Mouse (Mus musculus) heart, embryonic 15.5 days (tissue): ENCODE measurements around the gene Tmc8. TPM values are rescaled to one million over a fixed set of nuclear protein-coding genes. Genes with fewer than 3 reads are reported as not detected.

Source experiments
- ATAC-seq: fragments of 200-750 bp; cut with Nextera tagmentation; replicated peaks from 2 replicates; pipeline ENCODE4 v1.8.0; 2017; ENCODE audit warnings: low read depth, moderate TSS enrichment; ENCODE audit not compliant: insufficient number of reproducible peaks, insufficient read depth, low FRiP score
- H3K27ac ChIP-seq: fragments of 300-500 bp; sonication (generic); 2 replicates; pipeline ENCODE4 v1.5.1; 2015; ENCODE audit warnings: mild to moderate bottlenecking, inconsistent platforms
- H3K27me3 ChIP-seq: fragments of 300-500 bp; sonication (generic); 2 replicates; pipeline ENCODE4 v1.6.1; 2015; ENCODE audit warnings: inconsistent platforms
- H3K36me3 ChIP-seq: fragments of 300-500 bp; sonication (generic); 2 replicates; pipeline ENCODE4 v1.6.1; 2015; ENCODE audit warnings: mild to moderate bottlenecking, inconsistent platforms
- H3K4me1 ChIP-seq: fragments of 300-500 bp; sonication (generic); replicated peaks from 2 replicates; pipeline ENCODE4 v1.6.1; 2015; ENCODE audit warnings: inconsistent platforms
- H3K4me2 ChIP-seq: fragments of 300-500 bp; sonication (generic); 2 replicates; pipeline ENCODE4 v1.6.1; 2015; ENCODE audit warnings: inconsistent platforms, mild to moderate bottlenecking, moderate library complexity
- H3K4me3 ChIP-seq: fragments of 300-500 bp; sonication (generic); 2 replicates; pipeline ENCODE4 v1.5.1; 2015; ENCODE audit warnings: mild to moderate bottlenecking, inconsistent platforms
- H3K9ac ChIP-seq: fragments of 300-500 bp; sonication (generic); 2 replicates; pipeline ENCODE4 v1.6.1; 2015; ENCODE audit warnings: mild to moderate bottlenecking, inconsistent platforms
- H3K9me3 ChIP-seq: fragments of 300-500 bp; sonication (generic); replicated peaks from 2 replicates; pipeline ENCODE4 v1.6.1; 2016; ENCODE audit warnings: inconsistent platforms
- WGBS: fragments of 180-500 bp; shearing (Covaris S2); methylation state at CpG from one replicate; pipeline ENCODE4 v1.1.7; 2015; ENCODE audit warnings: mixed read lengths; 5-methylcytosine and 5-hydroxymethylcytosine counted together
- polyA plus RNA-seq: library from polyadenylated mRNA; unstranded; fragments of >200 nt; fragmentation: Nextera tagmentation; extraction: Ambion mirVana; gene quantifications from 2 replicates; pipeline ENCODE4 v1.2.1, GENCODE M21; 2015

Tmc8 gene
- polyA plus RNA-seq, 1 experiment from 2014 or later, result 2.7 TPM

GRCm38 (mm10) chr11:117774925-117775324 is 7.0 kb upstream of the Tmc8 start:
- Histone ChIP-seq H3K4me3 (no peak overlapping the region), H3K4me1 (peaks cover 25% of the 10 kb centered on the region), H3K36me3 (peaks cover 37% of the 10 kb centered on the region), H3K9me3 (no peaks in the 10 kb centered on the region), H3K27me3 (no peaks in the 10 kb centered on the region), H3K4me2 (no peak overlapping the region), H3K9ac (no peak overlapping the region), H3K27ac (no peak overlapping the region)
- WGBS, result 90% methylated on average over 10 of the region's 10 CpGs
- ATAC-seq, result no peak

DNA sequence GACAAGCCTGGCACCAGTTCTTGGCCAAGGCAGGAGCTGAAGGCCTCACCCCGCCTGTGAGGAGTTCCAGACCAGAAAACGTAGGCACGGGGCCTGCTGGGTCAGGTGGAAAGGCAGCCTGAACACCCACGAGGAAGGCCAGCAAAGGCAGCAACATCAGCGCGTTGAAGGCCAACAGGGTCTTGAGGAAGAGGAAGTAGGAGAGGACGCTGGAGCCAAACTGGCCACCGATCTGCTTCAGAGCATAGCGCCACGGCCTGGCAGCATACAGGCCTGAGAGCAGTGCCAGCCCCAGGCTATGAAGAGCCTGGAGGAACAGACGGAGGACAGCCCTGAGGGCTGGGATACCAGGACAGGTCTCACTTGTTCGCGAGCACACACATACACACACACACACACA is 6.3 kb upstream of the Tmc8 start:
- ATAC-seq, result no peak
- H3K4me3 ChIP-seq, result no peak overlapping the region
- no peaks in the 10 kb centered on the region for H3K27me3 ChIP-seq
- no peak overlapping the region for H3K9ac ChIP-seq
- no peak overlapping the region for H3K4me2 ChIP-seq
- no peaks in the 10 kb centered on the region for H3K9me3 ChIP-seq
- WGBS, result 91% methylated on average over 13 of the region's 13 CpGs
- H3K4me1 ChIP-seq, result peaks cover 32% of the 10 kb centered on the region
- H3K36me3 ChIP-seq, result peaks cover 37% of the 10 kb centered on the region
- no peak overlapping the region for H3K27ac ChIP-seq

DNA sequence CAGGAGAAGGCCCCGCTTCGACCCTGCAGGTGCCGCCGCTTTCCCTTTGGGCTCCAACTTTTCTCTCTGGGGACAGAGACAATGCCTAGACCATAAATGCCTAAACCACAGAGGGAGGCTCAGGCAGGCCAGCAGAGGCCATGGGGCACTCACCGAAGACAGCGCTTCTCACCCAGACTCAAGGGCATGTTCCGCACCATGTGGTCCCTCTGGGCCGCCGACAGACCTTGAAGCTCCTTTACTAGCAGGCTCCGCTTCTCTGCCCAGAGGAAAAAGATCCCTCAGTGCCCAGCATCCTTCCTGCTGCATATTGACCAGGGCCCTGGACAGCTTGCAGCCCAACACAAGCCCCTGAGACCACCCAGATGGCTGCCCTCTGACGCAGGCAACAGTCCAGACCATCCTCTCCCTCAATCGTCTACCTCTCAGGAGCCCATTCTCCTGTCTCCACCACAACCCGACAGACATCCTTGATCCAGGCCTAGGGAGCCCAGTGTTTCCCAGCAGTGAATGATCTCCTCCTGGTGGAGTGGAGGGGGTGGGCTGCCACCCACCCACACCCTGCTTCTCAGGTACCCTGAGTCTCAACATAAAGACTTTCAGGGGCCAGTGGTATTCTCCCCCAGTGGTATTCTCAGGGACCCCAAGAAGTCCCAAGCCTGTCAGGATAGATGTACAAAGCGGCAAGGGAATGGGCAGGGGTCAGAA is 5.6 kb upstream of the Tmc8 start:
- no peaks in the 10 kb centered on the region for H3K9me3 ChIP-seq
- H3K4me2 ChIP-seq, result no peak overlapping the region
- H3K4me1 ChIP-seq, result peaks cover 39% of the 10 kb centered on the region
- no peak for ATAC-seq
- H3K27me3 ChIP-seq, result no peaks in the 10 kb centered on the region
- WGBS, result 90% methylated on average over 14 of the region's 14 CpGs
- H3K36me3 ChIP-seq, result peaks cover 37% of the 10 kb centered on the region
- H3K27ac ChIP-seq, result no peak overlapping the region
- no peak overlapping the region for H3K4me3 ChIP-seq
- H3K9ac ChIP-seq, result no peak overlapping the region

GRCm38 (mm10) chr11:117777111-117777510 is 4.8 kb upstream of the Tmc8 start:
- H3K27ac ChIP-seq, result no peak overlapping the region
- no peak for ATAC-seq
- no peak overlapping the region for H3K9ac ChIP-seq
- no peak overlapping the region for H3K4me2 ChIP-seq
- peaks cover 47% of the 10 kb centered on the region for H3K4me1 ChIP-seq
- no peaks in the 10 kb centered on the region for H3K9me3 ChIP-seq
- peaks cover 32% of the 10 kb centered on the region for H3K36me3 ChIP-seq
- no peak overlapping the region for H3K4me3 ChIP-seq
- H3K27me3 ChIP-seq, result no peaks in the 10 kb centered on the region
- WGBS, result 81% methylated on average over 5 of the region's 5 CpGs

- H3K4me1 ChIP-seq, result peaks cover 53% of the 10 kb centered on the region
- H3K4me2 ChIP-seq, result no peak overlapping the region
- no peak for ATAC-seq
- WGBS, result 91% methylated on average over 11 of the region's 11 CpGs
- no peaks in the 10 kb centered on the region for H3K9me3 ChIP-seq
- no peak overlapping the region for H3K27ac ChIP-seq
- H3K4me3 ChIP-seq, result no peak overlapping the region
- H3K36me3 ChIP-seq, result peaks cover 24% of the 10 kb centered on the region
- H3K27me3 ChIP-seq, result no peaks in the 10 kb centered on the region
- H3K9ac ChIP-seq, result no peak overlapping the region
Measured at GRCm38 (mm10) chr11:117778031-117778430, 3.8 kb upstream of the Tmc8 start.

GRCm38 (mm10) chr11:117778851-117779433 is 2.9 kb upstream of the Tmc8 start:
- Histone ChIP-seq H3K36me3 (peaks cover 20% of the 10 kb centered on the region), H3K27me3 (no peaks in the 10 kb centered on the region; the same call in 1 of the 2 replicates), H3K9me3 (no peaks in the 10 kb centered on the region), H3K4me2 (peak overlapping the region; percentile 96), H3K4me1 (peaks cover 60% of the 10 kb centered on the region), H3K27ac (peak overlapping the region; percentile 92), H3K4me3 (peak overlapping the region; percentile 61), H3K9ac (peak overlapping the region; percentile 62)
- no peak for ATAC-seq
- 50% methylated on average over 12 of the region's 12 CpGs for WGBS

GRCm38 (mm10) chr11:117779434-117780198 is 2.3 kb upstream of the Tmc8 start:
- H3K4me1 ChIP-seq, result peaks cover 60% of the 10 kb centered on the region

DNA sequence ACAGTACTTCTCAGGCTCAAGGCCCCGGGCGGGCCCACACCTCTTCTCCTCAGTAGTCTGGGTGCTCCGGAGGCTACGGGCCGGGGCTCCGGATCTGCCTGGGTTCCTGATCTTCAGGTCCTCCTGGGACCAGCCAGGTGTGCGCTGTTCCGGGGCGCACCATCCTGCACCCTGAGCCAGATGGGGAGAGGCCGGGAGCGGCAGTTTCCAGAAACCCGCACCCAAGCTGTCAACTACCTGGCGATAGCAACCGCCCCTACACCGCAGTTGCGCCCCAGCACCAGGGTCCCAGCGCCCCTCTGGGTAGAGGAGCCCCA is 1.7 kb upstream of the Tmc8 start:
- peak overlapping the region; percentile 92 for H3K27ac ChIP-seq
- H3K27me3 ChIP-seq, result no peaks in the 10 kb centered on the region; the same call in 1 of the 2 replicates
- H3K36me3 ChIP-seq, result peaks cover 14% of the 10 kb centered on the region
- 0% methylated on average over 17 of the region's 17 CpGs for WGBS
- peak overlapping the region; percentile 61 for H3K4me3 ChIP-seq
- H3K9ac ChIP-seq, result peak overlapping the region; percentile 62
- peak overlapping the region; percentile 96 for H3K4me2 ChIP-seq
- H3K4me1 ChIP-seq, result peaks cover 60% of the 10 kb centered on the region
- peak; percentile 4; the same call in 1 of the 2 replicates for ATAC-seq
- no peaks in the 10 kb centered on the region for H3K9me3 ChIP-seq

More at GRCm38 (mm10) chr11:117779434-117780198, 2.3 kb upstream of the Tmc8 start:
- ATAC-seq, result peak; percentile 41
- Histone ChIP-seq H3K27me3 (no peaks in the 10 kb centered on the region; the same call in 1 of the 2 replicates), H3K9ac (peak overlapping the region; percentile 62), H3K4me2 (peak overlapping the region; percentile 96), H3K4me3 (peak overlapping the region; percentile 61), H3K36me3 (peaks cover 19% of the 10 kb centered on the region), H3K9me3 (no peaks in the 10 kb centered on the region), H3K27ac (peak overlapping the region; percentile 92)
- WGBS, result 2% methylated on average over 38 of the region's 38 CpGs

DNA sequence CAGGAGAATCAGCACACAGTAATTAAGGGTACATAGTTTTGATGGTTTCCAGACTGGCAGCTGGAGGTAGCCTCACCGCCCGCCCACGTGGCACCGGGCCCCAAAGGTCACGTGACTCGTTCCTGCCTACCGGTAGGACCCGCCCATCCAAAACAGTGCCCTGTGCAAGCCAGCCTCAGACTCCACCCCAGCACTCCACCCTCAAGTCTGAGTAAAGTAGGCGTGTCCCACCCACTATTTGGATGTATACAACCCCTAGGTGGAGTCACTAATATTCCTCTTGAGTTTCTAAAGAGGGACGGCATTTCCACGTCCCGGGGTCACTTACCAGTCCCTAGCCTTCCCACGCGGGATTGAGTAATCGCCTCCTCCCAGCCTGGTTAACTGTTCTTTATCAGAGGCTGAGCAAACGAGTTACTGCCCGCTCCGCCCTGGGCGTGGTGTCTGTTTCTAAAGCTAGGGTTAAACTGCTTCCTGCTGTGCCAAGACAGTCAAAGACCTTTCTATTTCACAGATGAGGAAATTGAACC is 1.2 kb upstream of the Tmc8 start:
- peak overlapping the region; percentile 61 for H3K4me3 ChIP-seq
- H3K4me2 ChIP-seq, result peak overlapping the region; percentile 96
- peaks cover 60% of the 10 kb centered on the region for H3K4me1 ChIP-seq
- ATAC-seq, result peak; percentile 70
- H3K27me3 ChIP-seq, result no peaks in the 10 kb centered on the region; the same call in 1 of the 2 replicates
- peaks cover 10% of the 10 kb centered on the region; the same call in 1 of the 2 replicates for H3K36me3 ChIP-seq
- peak overlapping the region; percentile 62 for H3K9ac ChIP-seq
- under 1% methylated on average over 19 of the region's 19 CpGs for WGBS
- peak overlapping the region; percentile 92 for H3K27ac ChIP-seq
- H3K9me3 ChIP-seq, result no peaks in the 10 kb centered on the region

GRCm38 (mm10) chr11:117781199-117781821 is 566 bp upstream of the Tmc8 start:
- no peaks in the 10 kb centered on the region; the same call in 1 of the 2 replicates for H3K27me3 ChIP-seq
- peaks cover 63% of the 10 kb centered on the region for H3K4me1 ChIP-seq
- H3K4me3 ChIP-seq, result peak overlapping the region; percentile 61
- 8% methylated on average over 18 of the region's 18 CpGs for WGBS
- no peaks in the 10 kb centered on the region for H3K9me3 ChIP-seq
- peak overlapping the region; percentile 92 for H3K27ac ChIP-seq
- 0 out of 2 replicates have a peak, but pooled peaks have one; percentile 5 for ATAC-seq
- H3K36me3 ChIP-seq, result peaks cover 6% of the 10 kb centered on the region; the same call in 1 of the 2 replicates
- H3K9ac ChIP-seq, result peak overlapping the region; percentile 62
- peak overlapping the region; percentile 96 for H3K4me2 ChIP-seq

- Histone ChIP-seq H3K4me3 (peak overlapping the region; percentile 61), H3K9me3 (no peaks in the 10 kb centered on the region), H3K27ac (peak overlapping the region; percentile 92), H3K4me1 (peaks cover 59% of the 10 kb centered on the region), H3K4me2 (peak overlapping the region; percentile 96), H3K27me3 (no peaks in the 10 kb centered on the region; the same call in 1 of the 2 replicates), H3K9ac (peak overlapping the region; percentile 11), H3K36me3 (no peaks in the 10 kb centered on the region; the same call in 1 of the 2 replicates)
- whole genome bisulfite sequencing, result 48% methylated on average over 9 of the region's 9 CpGs
- ATAC-seq, result no peak
Measured at GRCm38 (mm10) chr11:117782705-117783034, 794 bp downstream of the Tmc8 start.
